Mouse (Mus musculus): ENCODE measurements at regions not wholly inside any gene's neighbourhood (a gene's known extent, or its start where the extent isn't known, plus 50 kb on each side); places are given as distances from the start of the nearest gene placed in this dataset.

DNA sequence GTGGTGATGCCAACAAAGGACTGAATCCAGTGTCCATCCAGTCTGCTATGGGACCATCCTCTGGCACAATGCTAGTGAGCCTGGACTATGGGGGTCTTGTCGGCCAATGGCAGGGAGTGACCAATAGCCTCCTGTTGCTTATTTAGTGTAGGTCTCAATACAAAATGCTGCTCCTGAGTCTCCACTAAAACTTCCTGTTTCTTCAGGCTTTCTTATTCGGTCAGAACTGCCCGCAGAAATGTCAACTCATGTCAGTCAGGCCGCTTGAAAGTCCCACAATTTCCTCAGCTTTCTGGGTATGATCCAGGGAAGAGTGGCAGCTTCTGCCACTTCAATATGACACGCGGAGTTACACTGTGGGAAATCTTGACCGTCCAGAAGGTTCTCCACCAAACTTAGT lies 94.7 kb upstream of the Jazf1 start:
- WGBS: 80% methylated on average over 7 of the region's 7 CpGs
- H3K27me3 ChIP-seq (ENCODE audit: control insufficient read depth, insufficient read depth, low read length): no peaks in the 10 kb centered on the region
- H3K4me2 ChIP-seq (ENCODE audit: low read depth, low read length): no peak overlapping the region
- no peak overlapping the region for H3K27ac ChIP-seq (ENCODE audit: low read length)
- H3K36me3 ChIP-seq (ENCODE audit: control insufficient read depth, insufficient read depth): no peaks in the 10 kb centered on the region
- no peak overlapping the region for H3K9ac ChIP-seq (ENCODE audit: low read length)
- H3K4me1 ChIP-seq (ENCODE audit: control insufficient read depth, insufficient read depth, low read length): no peaks in the 10 kb centered on the region
- H3K9me3 ChIP-seq (replicated peaks; ENCODE audit: control insufficient read depth, low read length): peaks cover 2% of the 10 kb centered on the region; the same call in 1 of the 2 replicates
- H3K4me3 ChIP-seq (ENCODE audit: low read length): no peak overlapping the region
- no peak for ATAC-seq (replicated peaks; ENCODE audit: extremely low read depth, insufficient read depth, low FRiP score)

DNA sequence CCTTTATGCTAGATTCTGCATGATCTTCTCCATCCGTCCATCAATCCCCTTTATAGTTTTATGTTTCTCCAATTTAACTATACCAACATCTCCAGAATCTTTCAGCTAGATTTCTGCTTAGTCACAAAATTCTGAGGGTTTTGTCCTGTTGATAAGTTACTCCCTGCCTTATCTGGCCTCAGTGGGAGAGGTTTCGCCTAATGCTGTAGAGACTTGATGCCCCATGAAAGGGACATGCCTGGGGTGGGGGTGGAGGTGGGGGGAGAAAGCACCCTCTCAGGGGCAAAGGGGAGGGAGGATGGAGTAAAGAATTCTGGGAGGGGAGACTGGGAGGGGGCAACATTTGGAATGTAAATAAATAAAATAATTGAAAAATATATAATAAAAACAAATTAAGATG lies 93.2 kb upstream of the Jazf1 start:
- 61% methylated on average over 2 of the region's 2 CpGs for WGBS
- no peak for ATAC-seq (replicated peaks; ENCODE audit: extremely low read depth, insufficient read depth, low FRiP score)
- no peak overlapping the region for H3K9ac ChIP-seq (ENCODE audit: low read length)
- no peaks in the 10 kb centered on the region for H3K27me3 ChIP-seq (ENCODE audit: control insufficient read depth, insufficient read depth, low read length)
- H3K9me3 ChIP-seq (replicated peaks; ENCODE audit: control insufficient read depth, low read length): peaks cover 2% of the 10 kb centered on the region; the same call in 1 of the 2 replicates
- no peak overlapping the region for H3K4me3 ChIP-seq (ENCODE audit: low read length)
- no peaks in the 10 kb centered on the region for H3K36me3 ChIP-seq (ENCODE audit: control insufficient read depth, insufficient read depth)
- no peak overlapping the region for H3K27ac ChIP-seq (ENCODE audit: low read length)
- H3K4me1 ChIP-seq (ENCODE audit: control insufficient read depth, insufficient read depth, low read length): no peaks in the 10 kb centered on the region
- no peak overlapping the region for H3K4me2 ChIP-seq (ENCODE audit: low read depth, low read length)

DNA sequence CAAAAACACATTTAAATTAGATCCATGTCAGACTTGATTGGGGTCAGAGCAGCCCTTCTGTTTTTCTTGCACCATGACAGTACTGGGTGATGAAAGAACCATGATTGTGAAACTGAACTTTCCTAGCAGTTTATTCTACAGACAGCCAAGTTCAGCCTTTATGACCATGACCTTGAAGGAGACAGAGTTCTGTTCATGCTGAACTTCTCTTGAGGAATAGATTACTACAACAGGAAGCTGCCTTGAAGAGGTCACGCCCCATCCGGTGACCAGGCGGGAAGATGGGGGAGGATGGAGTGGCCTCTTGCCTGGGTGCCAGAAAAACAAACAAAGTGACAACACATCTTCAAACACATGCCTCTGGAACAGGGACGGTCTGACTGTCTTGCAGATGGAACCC lies 86.2 kb upstream of the Jazf1 start:
- no peak for ATAC-seq (replicated peaks; ENCODE audit: extremely low read depth, insufficient read depth, low FRiP score)

DNA sequence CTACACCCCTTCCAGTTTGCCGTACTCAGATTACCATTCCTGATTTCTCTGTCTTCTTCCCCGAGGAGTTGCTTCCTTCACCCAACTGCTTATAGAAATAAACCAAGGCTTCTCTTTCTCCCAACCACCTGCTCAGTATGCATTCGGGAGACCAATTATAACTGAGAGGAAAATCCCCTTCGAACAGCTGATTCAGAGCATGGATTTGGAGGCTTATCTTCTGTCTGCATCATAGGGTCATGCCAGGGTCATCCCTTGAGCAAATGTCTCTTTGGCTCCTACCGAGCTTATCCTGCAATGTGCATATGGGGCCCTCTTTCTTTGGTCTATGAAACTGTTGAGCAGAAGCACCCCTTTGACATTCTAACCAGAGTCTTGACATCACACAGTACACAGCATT lies 79.0 kb upstream of the Jazf1 start:
- no peak for ATAC-seq (replicated peaks; ENCODE audit: extremely low read depth, insufficient read depth, low FRiP score)
- WGBS: 46% methylated on average over 5 of the region's 5 CpGs
- no peaks in the 10 kb centered on the region for H3K36me3 ChIP-seq (ENCODE audit: control insufficient read depth, insufficient read depth)

More for the DNA sequence above, 86.2 kb upstream of the Jazf1 start:
- Histone ChIP-seq H3K4me2 (ENCODE audit: low read depth, low read length) (no peak overlapping the region), H3K36me3 (ENCODE audit: control insufficient read depth, insufficient read depth) (no peaks in the 10 kb centered on the region), H3K9ac (ENCODE audit: low read length) (no peak overlapping the region), H3K27ac (ENCODE audit: low read length) (no peak overlapping the region), H3K4me1 (ENCODE audit: control insufficient read depth, insufficient read depth, low read length) (no peaks in the 10 kb centered on the region), H3K9me3 (replicated peaks; ENCODE audit: control insufficient read depth, low read length) (no peaks in the 10 kb centered on the region), H3K27me3 (ENCODE audit: control insufficient read depth, insufficient read depth, low read length) (no peaks in the 10 kb centered on the region), H3K4me3 (ENCODE audit: low read length) (no peak overlapping the region)
- 45% methylated on average over 4 of the region's 4 CpGs for WGBS

DNA sequence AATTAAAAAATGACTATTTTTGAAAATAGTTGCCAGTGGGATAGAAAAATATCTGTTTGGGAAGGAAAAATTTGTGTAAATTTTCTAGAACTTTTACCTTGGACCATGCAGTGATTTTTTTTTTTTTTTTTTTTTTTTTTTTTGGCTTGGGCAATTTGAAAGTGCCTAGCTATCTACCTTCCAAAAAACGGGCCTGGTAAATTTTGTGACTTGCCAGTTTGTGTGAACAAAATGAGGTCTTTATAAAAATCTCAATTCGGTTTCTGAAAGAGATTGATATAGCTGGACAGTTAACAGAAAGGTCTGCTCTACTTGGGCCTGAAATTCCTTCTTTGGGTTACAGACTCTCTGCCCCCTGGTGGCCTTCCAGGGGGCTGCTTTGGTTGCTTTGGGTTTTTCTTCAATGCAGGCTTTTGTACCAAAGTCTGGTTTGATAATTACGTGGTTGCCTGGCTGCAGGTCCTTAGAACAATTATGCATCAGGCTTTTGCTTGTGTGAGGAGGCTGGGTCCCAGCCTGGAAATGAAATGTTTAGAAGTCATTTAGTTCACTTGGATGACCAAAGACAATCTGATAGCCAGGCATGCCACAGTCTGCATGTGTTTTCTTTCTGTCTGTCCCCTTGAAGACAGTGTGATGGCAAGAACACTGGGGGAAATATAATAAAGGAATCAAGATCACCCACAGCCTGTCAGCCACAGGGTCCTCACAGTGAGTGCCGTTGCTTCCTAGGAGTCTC lies 75.6 kb upstream of the Jazf1 start:
- no peak overlapping the region for H3K9ac ChIP-seq (ENCODE audit: low read length)
- no peaks in the 10 kb centered on the region for H3K36me3 ChIP-seq (ENCODE audit: control insufficient read depth, insufficient read depth)
- no peaks in the 10 kb centered on the region for H3K4me1 ChIP-seq (ENCODE audit: control insufficient read depth, insufficient read depth, low read length)
- H3K27me3 ChIP-seq (ENCODE audit: control insufficient read depth, insufficient read depth, low read length): no peaks in the 10 kb centered on the region
- 15% methylated on average over 4 of the region's 4 CpGs for WGBS
- H3K4me3 ChIP-seq (ENCODE audit: low read length): no peak overlapping the region
- H3K27ac ChIP-seq (ENCODE audit: low read length): no peak overlapping the region
- ATAC-seq (replicated peaks; ENCODE audit: extremely low read depth, insufficient read depth, low FRiP score): no peak
- no peaks in the 10 kb centered on the region for H3K9me3 ChIP-seq (replicated peaks; ENCODE audit: control insufficient read depth, low read length)
- no peak overlapping the region for H3K4me2 ChIP-seq (ENCODE audit: low read depth, low read length)

More for the DNA sequence above, 79.0 kb upstream of the Jazf1 start:
- Histone ChIP-seq H3K9ac (ENCODE audit: low read length) (no peak overlapping the region), H3K27me3 (ENCODE audit: control insufficient read depth, insufficient read depth, low read length) (no peaks in the 10 kb centered on the region), H3K4me1 (ENCODE audit: control insufficient read depth, insufficient read depth, low read length) (no peaks in the 10 kb centered on the region), H3K4me3 (ENCODE audit: low read length) (no peak overlapping the region), H3K9me3 (replicated peaks; ENCODE audit: control insufficient read depth, low read length) (no peaks in the 10 kb centered on the region), H3K27ac (ENCODE audit: low read length) (no peak overlapping the region), H3K4me2 (ENCODE audit: low read depth, low read length) (no peak overlapping the region)

DNA sequence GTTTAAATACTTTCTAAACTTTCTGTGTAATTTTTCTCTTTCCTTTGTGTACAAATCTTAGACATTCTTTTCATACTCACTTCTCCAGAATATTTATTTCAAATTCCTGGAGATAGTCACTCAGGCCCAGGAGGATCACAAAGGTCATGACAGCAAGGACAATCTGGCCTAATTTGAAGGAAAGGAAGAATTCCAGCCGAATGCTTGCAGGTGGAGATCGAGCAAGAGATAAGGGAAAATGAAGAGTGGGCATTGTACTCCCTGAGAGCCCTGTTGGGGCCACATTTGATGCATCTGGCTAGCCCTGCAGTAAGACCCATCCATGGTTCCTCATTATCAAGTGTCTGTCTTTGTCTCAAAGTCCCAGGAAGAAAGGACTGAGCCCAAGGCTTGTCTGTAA lies 66.0 kb upstream of the Jazf1 start:
- Histone ChIP-seq H3K27me3 (ENCODE audit: control insufficient read depth, insufficient read depth, low read length) (no peaks in the 10 kb centered on the region), H3K4me1 (ENCODE audit: control insufficient read depth, insufficient read depth, low read length) (no peaks in the 10 kb centered on the region), H3K9me3 (replicated peaks; ENCODE audit: control insufficient read depth, low read length) (no peaks in the 10 kb centered on the region), H3K4me2 (ENCODE audit: low read depth, low read length) (no peak overlapping the region), H3K4me3 (ENCODE audit: low read length) (no peak overlapping the region), H3K36me3 (ENCODE audit: control insufficient read depth, insufficient read depth) (no peaks in the 10 kb centered on the region), H3K9ac (ENCODE audit: low read length) (no peak overlapping the region), H3K27ac (ENCODE audit: low read length) (no peak overlapping the region)
- no peak for ATAC-seq (replicated peaks; ENCODE audit: extremely low read depth, insufficient read depth, low FRiP score)
- WGBS: 53% methylated on average over 2 of the region's 2 CpGs

DNA sequence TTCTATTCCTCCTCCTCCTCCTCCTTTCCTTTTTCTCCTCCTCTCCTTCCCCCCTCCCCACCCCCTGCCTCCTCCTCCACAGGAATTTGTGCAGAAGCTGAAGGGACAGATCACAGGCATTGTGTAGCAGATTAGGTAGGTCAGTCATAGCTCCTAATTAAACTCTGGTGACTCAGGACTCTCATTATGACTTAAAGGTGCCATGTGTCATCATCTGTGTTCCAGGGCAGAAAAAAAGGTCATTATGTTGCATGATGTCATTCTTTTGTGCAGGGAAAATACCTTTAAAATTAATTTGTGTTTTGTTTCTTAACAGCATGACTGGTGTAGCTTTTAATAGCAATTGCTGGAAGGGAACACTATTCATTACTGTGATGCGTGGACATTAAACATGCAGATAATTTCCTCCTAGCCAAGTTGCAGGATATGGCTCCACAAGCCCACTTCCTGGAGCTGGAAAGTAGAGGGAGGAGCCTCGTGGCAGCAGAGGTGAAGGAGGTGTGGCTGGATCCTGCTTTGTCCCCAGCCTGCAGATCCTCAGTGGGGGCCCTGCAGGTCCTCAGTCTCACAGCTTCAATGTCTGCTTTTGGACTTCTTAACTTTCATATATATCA lies 62.4 kb upstream of the Jazf1 start:
- Histone ChIP-seq H3K27me3 (ENCODE audit: control insufficient read depth, insufficient read depth, low read length) (no peaks in the 10 kb centered on the region), H3K4me1 (ENCODE audit: control insufficient read depth, insufficient read depth, low read length) (no peaks in the 10 kb centered on the region), H3K9ac (ENCODE audit: low read length) (no peak overlapping the region), H3K9me3 (replicated peaks; ENCODE audit: control insufficient read depth, low read length) (no peaks in the 10 kb centered on the region), H3K4me2 (ENCODE audit: low read depth, low read length) (no peak overlapping the region), H3K4me3 (ENCODE audit: low read length) (no peak overlapping the region), H3K36me3 (ENCODE audit: control insufficient read depth, insufficient read depth) (no peaks in the 10 kb centered on the region), H3K27ac (ENCODE audit: low read length) (no peak overlapping the region)
- 19% methylated on average over 2 of the region's 2 CpGs for WGBS
- no peak for ATAC-seq (replicated peaks; ENCODE audit: extremely low read depth, insufficient read depth, low FRiP score)

DNA sequence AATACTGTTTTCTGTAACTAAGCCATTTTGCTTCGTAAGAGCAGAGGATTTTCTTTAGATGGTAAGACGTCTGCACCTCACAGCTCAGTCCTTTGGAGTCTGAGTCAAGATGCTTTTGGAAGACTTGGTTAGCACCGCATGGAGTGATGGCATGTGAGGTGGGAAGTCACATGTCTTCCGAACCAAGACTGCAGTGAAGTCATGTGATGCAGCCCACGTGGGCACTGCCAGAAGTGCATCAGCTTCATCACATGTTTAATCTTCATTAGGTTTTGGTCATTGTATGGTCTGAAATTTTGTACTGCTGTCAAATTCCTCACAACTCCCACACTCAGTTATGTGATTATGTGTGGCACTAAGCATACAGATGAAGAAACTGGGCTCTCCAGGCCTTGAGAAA lies 58.3 kb upstream of the Jazf1 start:
- H3K4me2 ChIP-seq (ENCODE audit: low read depth, low read length): no peak overlapping the region
- H3K9me3 ChIP-seq (replicated peaks; ENCODE audit: control insufficient read depth, low read length): no peaks in the 10 kb centered on the region
- H3K9ac ChIP-seq (ENCODE audit: low read length): no peak overlapping the region
- no peak overlapping the region for H3K27ac ChIP-seq (ENCODE audit: low read length)
- 74% methylated on average over 5 of the region's 5 CpGs for WGBS
- no peak for ATAC-seq (replicated peaks; ENCODE audit: extremely low read depth, insufficient read depth, low FRiP score)
- H3K4me1 ChIP-seq (ENCODE audit: control insufficient read depth, insufficient read depth, low read length): no peaks in the 10 kb centered on the region
- no peak overlapping the region for H3K4me3 ChIP-seq (ENCODE audit: low read length)
- H3K36me3 ChIP-seq (ENCODE audit: control insufficient read depth, insufficient read depth): no peaks in the 10 kb centered on the region
- no peaks in the 10 kb centered on the region for H3K27me3 ChIP-seq (ENCODE audit: control insufficient read depth, insufficient read depth, low read length)

DNA sequence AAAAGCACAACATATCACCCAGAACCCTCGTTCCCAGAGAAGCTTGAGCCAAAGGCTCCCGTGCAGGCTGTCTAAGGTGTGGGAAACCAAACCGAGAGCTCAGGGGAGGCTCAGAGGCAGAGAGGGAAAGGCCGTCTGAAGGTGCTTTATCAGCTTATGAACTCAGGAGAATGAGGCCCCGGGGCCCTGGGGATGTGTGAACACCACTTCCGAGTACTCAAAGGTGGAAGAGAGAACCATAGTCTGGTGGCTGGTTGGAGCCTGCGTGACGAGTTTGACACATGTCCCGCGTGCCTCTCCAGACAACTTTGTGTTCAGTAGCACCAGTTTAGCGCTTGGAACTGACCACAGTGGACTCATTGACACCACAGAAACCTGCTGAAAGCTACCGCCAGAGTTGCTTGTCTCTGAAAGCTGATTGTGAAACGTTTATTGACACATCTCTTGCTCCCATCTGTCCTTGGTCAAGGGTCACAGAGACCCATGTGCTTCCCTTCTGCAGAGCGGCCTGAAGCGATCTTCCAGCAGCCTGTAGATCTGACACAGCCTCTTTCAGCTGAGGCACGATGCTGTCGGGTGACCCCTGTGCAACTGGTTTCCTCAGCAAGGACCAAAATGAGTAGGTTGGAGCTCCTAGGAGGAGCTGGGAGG lies 56.5 kb upstream of the Jazf1 start:
- Histone ChIP-seq H3K9ac (ENCODE audit: low read length) (no peak overlapping the region), H3K36me3 (ENCODE audit: control insufficient read depth, insufficient read depth) (no peaks in the 10 kb centered on the region), H3K27ac (ENCODE audit: low read length) (no peak overlapping the region), H3K9me3 (replicated peaks; ENCODE audit: control insufficient read depth, low read length) (no peaks in the 10 kb centered on the region), H3K27me3 (ENCODE audit: control insufficient read depth, insufficient read depth, low read length) (no peaks in the 10 kb centered on the region), H3K4me2 (ENCODE audit: low read depth, low read length) (no peak overlapping the region), H3K4me3 (ENCODE audit: low read length) (no peak overlapping the region), H3K4me1 (ENCODE audit: control insufficient read depth, insufficient read depth, low read length) (no peaks in the 10 kb centered on the region)
- no peak for ATAC-seq (replicated peaks; ENCODE audit: extremely low read depth, insufficient read depth, low FRiP score)
- WGBS: 48% methylated on average over 17 of the region's 17 CpGs

All from heart, embryonic 16.5 days (tissue).